Mouse (Mus musculus) limb, embryonic 11.5 days (tissue): ENCODE results near the gene Tc2n. TPM values are rescaled to one million over a fixed set of nuclear protein-coding genes. Genes with fewer than 3 reads are reported as not detected.
A peak's percentile ranks its signal among the peaks of the same experiment; 100 is the strongest.

ENCODE experiments used
- ATAC-seq: fragments of 200-750 bp; cut with Nextera tagmentation; 2 replicates; pipeline ENCODE4 v1.8.0; 2017; ENCODE audit warnings: low read depth; ENCODE audit not compliant: insufficient number of reproducible peaks, low FRiP score, low TSS enrichment
- DNase-seq: peaks from one replicate; pipeline ENCODE4 v3.0.0-alpha.2; 2015; ENCODE audit warnings: low spot score
- H3K27ac ChIP-seq: fragments of 300-500 bp; sonication (generic); replicated peaks from 2 replicates; pipeline ENCODE4 v1.5.1; 2014; ENCODE audit warnings: low read depth, mild to moderate bottlenecking, low read length
- H3K27me3 ChIP-seq: fragments of 300-500 bp; sonication (generic); 2 replicates; pipeline ENCODE4 v1.6.1; 2014; ENCODE audit warnings: mild to moderate bottlenecking, low read length, mixed read lengths; ENCODE audit not compliant: control insufficient read depth, insufficient read depth
- H3K36me3 ChIP-seq: fragments of 300-500 bp; sonication (generic); 2 replicates; pipeline ENCODE4 v1.6.1; 2014; ENCODE audit warnings: mild to moderate bottlenecking, low read length, moderate library complexity, mixed read lengths; ENCODE audit not compliant: control insufficient read depth, insufficient read depth
- H3K4me1 ChIP-seq: fragments of 300-500 bp; sonication (generic); 2 replicates; pipeline ENCODE4 v1.6.1; 2014; ENCODE audit warnings: low read length, mixed read lengths; ENCODE audit not compliant: control insufficient read depth, insufficient read depth
- H3K4me2 ChIP-seq: fragments of 300-500 bp; sonication (generic); 2 replicates; pipeline ENCODE4 v1.6.1; 2014; ENCODE audit warnings: low read depth, mild to moderate bottlenecking, moderate library complexity; ENCODE audit not compliant: severe bottlenecking
- H3K4me3 ChIP-seq: fragments of 300-500 bp; sonication (generic); 2 replicates; pipeline ENCODE4 v1.5.1; 2014; ENCODE audit warnings: low read depth, low read length
- H3K9ac ChIP-seq: fragments of 300-500 bp; sonication (generic); 2 replicates; pipeline ENCODE4 v1.6.1; 2014; ENCODE audit warnings: mild to moderate bottlenecking, low read length
- H3K9me3 ChIP-seq: fragments of 300-500 bp; sonication (generic); 2 replicates; pipeline ENCODE4 v1.6.1; 2016; ENCODE audit warnings: low read length; ENCODE audit not compliant: control insufficient read depth
- WGBS: fragments of 180-500 bp; shearing (Covaris S2); extraction: QIAGEN DNeasy Blood & Tissue Kit; methylation state at CpG from one replicate; pipeline ENCODE4 v1.1.7; 2014; 5-methylcytosine and 5-hydroxymethylcytosine counted together
- polyA plus RNA-seq: library from polyadenylated mRNA; unstranded; fragments of >200 nt; fragmentation: Nextera tagmentation; extraction: Ambion mirVana; gene quantifications from 2 replicates; pipeline ENCODE4 v1.2.1, GENCODE M21; 2014

The Tc2n gene
- 0.13 and 0.28 TPM in 2 replicates for polyA plus RNA-seq

- under 1% methylated on average over 63 of the region's 75 CpGs for WGBS
Observed at GRCm38 (mm10) chr12:101718054-101718754, at the start of gene Tc2n. Tc2n (minus strand) TSS chr12:101718523.

DNA sequence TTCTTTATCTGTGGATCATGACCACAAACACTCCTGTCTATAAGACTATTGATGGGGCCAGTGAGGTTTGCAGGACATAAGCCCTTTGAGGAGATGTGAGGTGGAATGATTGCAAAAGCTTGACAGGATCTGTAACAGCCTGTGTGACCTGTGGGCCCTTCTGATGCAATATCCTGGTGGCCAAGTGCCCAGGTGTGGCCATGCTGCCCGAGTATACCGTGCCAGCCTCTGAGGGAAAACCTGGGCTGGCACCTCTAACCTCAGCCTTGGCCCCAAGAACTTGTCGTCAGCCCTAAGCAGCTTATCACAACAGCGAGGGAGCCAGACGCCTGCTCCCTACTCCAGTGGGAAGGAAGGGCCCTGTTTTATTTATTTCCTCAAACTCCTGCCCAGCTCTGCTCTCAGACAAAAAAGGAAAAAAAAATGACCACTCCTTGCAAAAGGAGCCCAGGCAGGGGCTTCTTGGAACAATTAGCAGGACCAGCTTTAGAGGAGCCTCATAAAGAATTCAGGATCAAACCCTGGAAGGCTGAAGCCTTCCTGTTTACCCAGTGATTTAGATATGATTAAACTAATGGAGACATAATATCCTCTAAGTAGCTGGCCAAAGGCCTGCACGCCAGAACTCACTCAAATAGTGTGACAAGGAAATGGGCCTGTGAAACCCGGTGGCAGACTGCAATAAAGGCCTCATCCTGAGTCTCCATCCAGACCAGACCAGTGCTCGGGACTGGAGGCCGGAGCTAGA, 49.2 kb upstream of the Tc2n start:
- ATAC-seq = no peak
- no peak for DNase-seq

More at GRCm38 (mm10) chr12:101718054-101718754, at the start of gene Tc2n:
- ATAC-seq = peak; percentile 98
- Histone ChIP-seq H3K9ac (peak within 1 kb of the TSS; percentile 22; the same call in 1 of the 2 replicates), H3K4me2 (peak within 1 kb of the TSS; percentile 96), H3K27me3 (peaks cover 6% of the 10 kb centered on the region; the same call in 1 of the 2 replicates), H3K4me1 (no peaks in the 10 kb centered on the region), H3K4me3 (peak within 1 kb of the TSS; percentile 62), H3K9me3 (no peaks in the 10 kb centered on the region), H3K27ac (no peak within 1 kb of the TSS), H3K36me3 (no peaks in the 10 kb centered on the region)
- DNase-seq = peak; percentile 90

GRCm38 (mm10) chr12:101766228-101766852, 48.0 kb upstream of the Tc2n start:
- no peaks in the 10 kb centered on the region for H3K36me3 ChIP-seq
- WGBS = 95% methylated on average over 3 of the region's 3 CpGs
- no peak for ATAC-seq

More for the DNA sequence above, 49.2 kb upstream of the Tc2n start:
- Histone ChIP-seq H3K4me3 (no peak overlapping the region), H3K36me3 (no peaks in the 10 kb centered on the region), H3K27me3 (no peaks in the 10 kb centered on the region), H3K4me1 (peaks cover 3% of the 10 kb centered on the region; the same call in 1 of the 2 replicates), H3K27ac (no peak overlapping the region), H3K9ac (no peak overlapping the region), H3K9me3 (no peaks in the 10 kb centered on the region), H3K4me2 (no peak overlapping the region)
- WGBS = 44% methylated on average over 9 of the region's 9 CpGs

GRCm38 (mm10) chr12:101764870-101765269, 46.5 kb upstream of the Tc2n start:
- 80% methylated on average over 5 of the region's 5 CpGs for WGBS
- Histone ChIP-seq H3K9me3 (no peaks in the 10 kb centered on the region), H3K4me2 (no peak overlapping the region), H3K36me3 (no peaks in the 10 kb centered on the region), H3K27me3 (no peaks in the 10 kb centered on the region), H3K4me3 (no peak overlapping the region), H3K9ac (no peak overlapping the region), H3K27ac (no peak overlapping the region), H3K4me1 (peaks cover 3% of the 10 kb centered on the region; the same call in 1 of the 2 replicates)
- DNase-seq = no peak
- ATAC-seq = no peak

More at GRCm38 (mm10) chr12:101766228-101766852, 48.0 kb upstream of the Tc2n start:
- Histone ChIP-seq H3K4me1 (peaks cover 3% of the 10 kb centered on the region; the same call in 1 of the 2 replicates), H3K27me3 (no peaks in the 10 kb centered on the region), H3K4me2 (no peak overlapping the region), H3K9ac (no peak overlapping the region), H3K27ac (no peak overlapping the region), H3K4me3 (no peak overlapping the region), H3K9me3 (no peaks in the 10 kb centered on the region)
- no peak for DNase-seq

GRCm38 (mm10) chr12:101763065-101763464, 44.7 kb upstream of the Tc2n start:
- Histone ChIP-seq H3K36me3 (no peaks in the 10 kb centered on the region), H3K27me3 (no peaks in the 10 kb centered on the region), H3K9ac (no peak overlapping the region), H3K9me3 (no peaks in the 10 kb centered on the region), H3K4me2 (no peak overlapping the region), H3K4me1 (peaks cover 3% of the 10 kb centered on the region; the same call in 1 of the 2 replicates), H3K4me3 (no peak overlapping the region), H3K27ac (no peak overlapping the region)
- 52% methylated on average over 3 of the region's 3 CpGs for WGBS
- DNase-seq = no peak
- no peak for ATAC-seq

DNA sequence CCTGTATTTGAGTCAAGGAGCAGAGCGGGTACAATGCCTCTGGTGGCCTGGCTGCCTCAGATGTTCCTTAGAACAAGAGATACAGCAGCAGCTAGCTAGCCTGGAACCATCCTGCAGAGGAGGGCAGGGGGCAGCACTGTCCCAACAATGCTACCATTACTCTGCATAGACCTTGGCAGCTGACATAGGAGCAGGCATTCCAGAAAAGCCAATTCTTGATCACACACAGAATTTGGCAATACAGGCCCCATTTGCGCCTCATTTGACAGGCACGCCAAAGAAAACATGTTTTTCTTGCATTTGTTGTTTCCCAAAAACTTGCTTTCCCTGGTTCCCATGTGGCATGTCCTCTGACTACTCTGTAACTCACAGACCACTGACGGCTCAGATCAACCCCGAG, 43.7 kb upstream of the Tc2n start:
- H3K9ac ChIP-seq = no peak overlapping the region
- H3K36me3 ChIP-seq = no peaks in the 10 kb centered on the region
- no peaks in the 10 kb centered on the region for H3K9me3 ChIP-seq
- H3K4me3 ChIP-seq = no peak overlapping the region
- H3K27me3 ChIP-seq = no peaks in the 10 kb centered on the region
- ATAC-seq (no peak), DNase-seq (no peak)
- H3K27ac ChIP-seq = no peak overlapping the region
- 90% methylated on average over 5 of the region's 5 CpGs for WGBS
- no peaks in the 10 kb centered on the region for H3K4me1 ChIP-seq
- H3K4me2 ChIP-seq = no peak overlapping the region

- WGBS = 59% methylated on average over 6 of the region's 6 CpGs
Observed at GRCm38 (mm10) chr12:101759440-101760045, 41.2 kb upstream of the Tc2n start.

DNA sequence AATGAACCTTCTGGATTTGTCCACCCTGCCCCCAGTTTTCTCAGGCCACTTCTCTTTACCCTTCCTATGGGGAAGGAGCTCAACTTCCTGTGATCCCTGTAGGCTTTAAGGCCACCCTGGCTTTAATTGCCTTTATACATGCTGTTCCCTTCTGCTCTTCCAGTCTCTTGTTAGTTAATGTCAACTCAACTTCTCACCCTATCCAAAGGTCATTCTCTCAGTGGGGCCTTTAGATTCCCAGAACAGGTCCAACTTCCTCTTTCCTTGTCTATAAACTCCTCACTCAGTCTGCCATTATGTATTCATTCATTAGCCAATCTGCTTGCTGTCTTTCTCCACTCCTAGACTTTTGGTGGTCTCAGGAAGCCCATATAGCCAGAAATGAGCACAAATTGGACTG, 40.4 kb upstream of the Tc2n start:
- H3K27me3 ChIP-seq = no peaks in the 10 kb centered on the region
- no peak overlapping the region for H3K4me3 ChIP-seq
- DNase-seq (no peak), ATAC-seq (no peak)
- H3K9me3 ChIP-seq = no peaks in the 10 kb centered on the region
- H3K4me1 ChIP-seq = no peaks in the 10 kb centered on the region
- no peak overlapping the region for H3K9ac ChIP-seq
- no peaks in the 10 kb centered on the region for H3K36me3 ChIP-seq
- no peak overlapping the region for H3K27ac ChIP-seq
- H3K4me2 ChIP-seq = no peak overlapping the region

More at GRCm38 (mm10) chr12:101759440-101760045, 41.2 kb upstream of the Tc2n start:
- Histone ChIP-seq H3K9me3 (no peaks in the 10 kb centered on the region), H3K36me3 (no peaks in the 10 kb centered on the region), H3K9ac (no peak overlapping the region), H3K4me2 (no peak overlapping the region), H3K4me3 (no peak overlapping the region), H3K4me1 (no peaks in the 10 kb centered on the region), H3K27ac (no peak overlapping the region), H3K27me3 (no peaks in the 10 kb centered on the region)
- ATAC-seq = no peak
- no peak for DNase-seq
